Mouse (Mus musculus) embryonic facial prominence, embryonic 11.5 days (tissue): ENCODE measurements at regions not wholly inside any gene's neighbourhood (a gene's known extent, or its start where the extent isn't known, plus 50 kb on each side); places are given as distances from the start of the nearest gene placed in this dataset.

ENCODE experiments used
- ATAC-seq: fragments of 200-750 bp; cut with Nextera tagmentation; replicated peaks from 2 replicates; pipeline ENCODE4 v1.8.0; 2017; ENCODE audit warnings: low read depth; ENCODE audit not compliant: insufficient number of reproducible peaks, low FRiP score, low TSS enrichment
- DNase-seq: peaks from one replicate; pipeline ENCODE4 v3.0.0-alpha.2; 2015; ENCODE audit warnings: low spot score
- H3K27ac ChIP-seq: fragments of 300-500 bp; sonication (generic); replicated peaks from 2 replicates; pipeline ENCODE4 v1.5.1; 2014; ENCODE audit warnings: mild to moderate bottlenecking, low read depth, low read length, control low read depth
- H3K27me3 ChIP-seq: fragments of 300-500 bp; sonication (generic); 2 replicates; pipeline ENCODE4 v1.6.1; 2014; ENCODE audit warnings: mild to moderate bottlenecking, low read length, moderate library complexity, mixed read lengths; ENCODE audit not compliant: control insufficient read depth, insufficient read depth
- H3K36me3 ChIP-seq: fragments of 300-500 bp; sonication (generic); replicated peaks from 2 replicates; pipeline ENCODE4 v1.6.1; 2014; ENCODE audit warnings: low read depth, mild to moderate bottlenecking, low read length, moderate library complexity, mixed read lengths; ENCODE audit not compliant: control insufficient read depth, insufficient read depth
- H3K4me1 ChIP-seq: fragments of 300-500 bp; sonication (generic); 2 replicates; pipeline ENCODE4 v1.6.1; 2014; ENCODE audit warnings: low read length, mixed read lengths; ENCODE audit not compliant: control insufficient read depth, insufficient read depth
- H3K4me2 ChIP-seq: fragments of 300-500 bp; sonication (generic); 2 replicates; pipeline ENCODE4 v1.6.1; 2014; ENCODE audit warnings: low read depth, mild to moderate bottlenecking, control low read depth, low read length, moderate library complexity
- H3K4me3 ChIP-seq: fragments of 300-500 bp; sonication (generic); 2 replicates; pipeline ENCODE4 v1.5.1; 2014; ENCODE audit warnings: low read depth, low read length, control low read depth
- H3K9ac ChIP-seq: fragments of 300-500 bp; sonication (generic); replicated peaks from 2 replicates; pipeline ENCODE4 v1.6.1; 2014; ENCODE audit warnings: mild to moderate bottlenecking, control low read depth, low read length
- H3K9me3 ChIP-seq: fragments of 300-500 bp; sonication (generic); replicated peaks from 2 replicates; pipeline ENCODE4 v1.6.1; 2016; ENCODE audit warnings: mild to moderate bottlenecking, low read length, inconsistent platforms, mixed read lengths; ENCODE audit not compliant: control insufficient read depth
- WGBS: fragments of 180-500 bp; shearing (Covaris S2); extraction: QIAGEN DNeasy Blood & Tissue Kit; methylation state at CpG from one replicate; pipeline ENCODE4 v1.1.7; 2014; 5-methylcytosine and 5-hydroxymethylcytosine counted together

DNA sequence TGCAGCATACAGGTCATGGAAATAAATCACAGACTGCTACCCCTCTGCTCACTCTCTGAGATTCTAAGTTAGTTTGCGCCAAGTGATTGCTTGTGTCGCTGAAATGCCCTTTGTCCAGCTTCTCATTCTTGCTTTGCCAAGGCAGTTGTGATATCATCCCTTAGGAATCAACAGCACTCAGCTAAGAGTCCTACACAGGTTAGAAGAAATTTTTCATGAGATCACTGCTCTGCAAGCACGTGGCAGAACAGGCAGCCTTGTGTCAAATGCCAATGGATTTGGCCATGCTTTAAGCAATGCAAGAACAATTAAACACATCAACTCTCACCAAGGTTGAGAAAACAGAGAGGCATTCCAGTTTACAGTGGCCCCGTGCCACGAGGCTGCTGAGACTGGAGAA lies 1829.0 kb upstream of the 5930422O12Rik start:
- Histone ChIP-seq H3K4me2 (no peak overlapping the region), H3K9me3 (no peaks in the 10 kb centered on the region), H3K4me1 (no peaks in the 10 kb centered on the region), H3K27me3 (no peaks in the 10 kb centered on the region), H3K4me3 (no peak overlapping the region), H3K27ac (no peak overlapping the region), H3K36me3 (no peaks in the 10 kb centered on the region), H3K9ac (no peak overlapping the region)
- ATAC-seq (no peak), DNase-seq (no peak)
- WGBS: 85% methylated on average over 5 of the region's 5 CpGs

DNA sequence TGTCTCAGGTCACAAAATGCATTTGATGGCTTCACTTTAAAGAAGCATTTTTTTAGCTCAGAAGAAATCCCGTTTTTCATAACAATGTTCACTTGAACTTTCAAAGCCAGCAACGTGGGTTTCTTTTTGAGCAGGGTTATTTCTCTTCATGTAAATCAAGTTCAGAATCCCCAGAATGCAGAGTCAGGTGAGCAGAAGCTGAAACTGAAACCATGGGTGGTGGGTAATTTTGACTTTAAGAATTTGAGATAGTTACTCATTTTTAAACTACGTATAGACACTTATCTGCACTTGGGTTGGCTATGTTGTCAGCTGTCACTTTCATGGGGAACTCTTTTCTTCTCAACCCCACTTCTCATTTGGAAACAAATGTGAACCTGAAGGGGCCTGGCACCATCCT lies 1827.5 kb upstream of the 5930422O12Rik start:
- DNase-seq: no peak
- Histone ChIP-seq H3K4me2 (no peak overlapping the region), H3K4me3 (no peak overlapping the region), H3K4me1 (no peaks in the 10 kb centered on the region), H3K36me3 (no peaks in the 10 kb centered on the region), H3K9ac (no peak overlapping the region), H3K9me3 (no peaks in the 10 kb centered on the region), H3K27me3 (no peaks in the 10 kb centered on the region), H3K27ac (no peak overlapping the region)
- ATAC-seq: no peak
- WGBS: 85% methylated on average over 3 of the region's 3 CpGs

DNA sequence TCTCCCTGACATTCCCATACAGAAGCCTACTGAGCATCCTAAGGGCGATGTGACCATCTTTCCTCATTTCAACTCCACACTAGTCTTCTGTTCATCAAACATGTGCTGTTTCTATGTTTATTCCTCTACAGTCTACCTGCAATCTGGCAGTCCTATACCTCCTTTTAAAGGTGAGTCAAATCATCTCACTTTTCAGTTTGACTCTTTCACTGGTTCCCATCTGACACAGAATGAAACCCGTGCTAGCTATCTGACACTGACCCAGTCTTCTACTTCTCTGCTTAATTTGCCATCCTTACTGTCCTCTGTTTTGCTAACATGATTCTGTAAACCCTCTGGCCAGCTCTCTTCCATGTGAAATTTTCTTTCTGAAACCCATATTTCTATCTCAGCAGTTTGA lies 1812.0 kb upstream of the 5930422O12Rik start:
- H3K4me3 ChIP-seq: no peak overlapping the region
- no peak overlapping the region for H3K27ac ChIP-seq
- 88% methylated on average over 2 of the region's 2 CpGs for WGBS
- no peaks in the 10 kb centered on the region for H3K36me3 ChIP-seq
- no peak overlapping the region for H3K9ac ChIP-seq
- no peaks in the 10 kb centered on the region for H3K27me3 ChIP-seq
- no peaks in the 10 kb centered on the region for H3K9me3 ChIP-seq
- H3K4me1 ChIP-seq: no peaks in the 10 kb centered on the region
- no peak for DNase-seq
- no peak overlapping the region for H3K4me2 ChIP-seq
- no peak for ATAC-seq

DNA sequence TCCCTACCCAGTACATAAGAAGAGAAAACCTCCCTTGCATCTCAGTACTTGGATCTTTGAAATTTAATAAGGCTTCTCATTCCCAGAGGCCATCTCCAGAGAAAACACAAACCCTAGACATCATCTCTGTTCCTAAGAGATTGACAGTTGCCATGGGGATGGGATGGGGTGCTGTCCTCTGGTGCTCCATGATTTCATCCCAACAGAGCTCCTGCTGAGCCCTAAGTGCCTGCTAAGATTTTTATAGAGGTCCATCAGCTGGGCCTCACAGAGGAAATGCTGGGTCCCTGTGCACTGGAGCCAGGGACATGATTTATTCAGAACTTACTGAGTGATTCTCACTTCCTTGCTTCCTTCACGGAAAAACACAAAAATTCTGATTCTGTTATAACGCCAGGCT lies 1800.8 kb upstream of the 5930422O12Rik start:
- no peak for ATAC-seq
- WGBS: 82% methylated on average over 2 of the region's 2 CpGs
- H3K27me3 ChIP-seq: no peaks in the 10 kb centered on the region

DNA sequence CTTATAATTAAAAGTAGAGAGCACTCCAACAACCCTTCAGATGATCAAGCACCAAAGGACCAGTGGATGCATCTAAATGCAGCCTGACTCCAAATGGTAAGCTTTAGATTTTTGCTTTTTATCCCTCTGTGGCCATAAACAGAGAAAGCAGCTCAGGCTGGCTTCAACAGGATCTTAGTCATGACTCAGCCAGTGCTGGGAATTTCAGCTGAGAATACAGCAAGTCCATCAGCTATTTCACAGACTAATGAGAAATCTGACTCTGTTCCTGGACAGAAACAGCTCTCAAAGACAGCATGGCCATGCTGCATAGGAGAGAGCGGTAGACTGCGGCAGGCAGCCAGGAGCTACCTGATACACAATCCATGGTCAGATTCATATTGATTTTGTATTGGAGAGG lies 1800.4 kb upstream of the 5930422O12Rik start:
- H3K27me3 ChIP-seq: no peaks in the 10 kb centered on the region
- H3K27ac ChIP-seq: no peak overlapping the region
- no peaks in the 10 kb centered on the region for H3K4me1 ChIP-seq
- peak; percentile 13 for DNase-seq
- 95% methylated on average over 2 of the region's 2 CpGs for WGBS
- no peaks in the 10 kb centered on the region for H3K36me3 ChIP-seq
- H3K9ac ChIP-seq: no peak overlapping the region
- no peak for ATAC-seq
- no peak overlapping the region for H3K4me3 ChIP-seq
- H3K9me3 ChIP-seq: no peaks in the 10 kb centered on the region
- no peak overlapping the region for H3K4me2 ChIP-seq

More for the DNA sequence above, 1800.8 kb upstream of the 5930422O12Rik start:
- Histone ChIP-seq H3K27ac (no peak overlapping the region), H3K4me2 (no peak overlapping the region), H3K9me3 (no peaks in the 10 kb centered on the region), H3K4me1 (no peaks in the 10 kb centered on the region), H3K4me3 (no peak overlapping the region), H3K36me3 (no peaks in the 10 kb centered on the region), H3K9ac (no peak overlapping the region)
- no peak for DNase-seq

DNA sequence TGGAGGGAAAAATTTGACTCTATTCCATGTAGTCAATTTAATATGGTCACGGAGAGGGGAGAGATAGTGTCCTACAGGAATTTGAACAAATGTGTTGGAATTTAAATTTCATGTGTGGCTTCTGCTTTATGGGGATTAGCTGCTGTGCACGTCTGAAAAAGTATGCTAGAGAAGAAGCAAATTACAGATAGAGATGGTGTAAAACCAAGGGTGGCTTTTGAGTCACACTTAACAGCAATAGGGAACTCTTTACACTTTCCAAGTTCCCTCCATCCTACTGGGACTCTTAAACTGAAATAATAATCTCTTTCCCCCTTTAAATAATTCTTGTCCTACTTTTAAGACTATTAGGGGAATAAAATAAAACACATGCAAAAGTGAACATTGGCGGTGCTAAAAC lies 1790.1 kb upstream of the 5930422O12Rik start:
- Histone ChIP-seq H3K27ac (no peak overlapping the region), H3K36me3 (no peaks in the 10 kb centered on the region), H3K4me1 (no peaks in the 10 kb centered on the region), H3K4me3 (no peak overlapping the region), H3K27me3 (no peaks in the 10 kb centered on the region), H3K4me2 (no peak overlapping the region), H3K9ac (no peak overlapping the region), H3K9me3 (no peaks in the 10 kb centered on the region)
- DNase-seq: no peak
- 82% methylated on average over 3 of the region's 3 CpGs for WGBS
- no peak for ATAC-seq

DNA sequence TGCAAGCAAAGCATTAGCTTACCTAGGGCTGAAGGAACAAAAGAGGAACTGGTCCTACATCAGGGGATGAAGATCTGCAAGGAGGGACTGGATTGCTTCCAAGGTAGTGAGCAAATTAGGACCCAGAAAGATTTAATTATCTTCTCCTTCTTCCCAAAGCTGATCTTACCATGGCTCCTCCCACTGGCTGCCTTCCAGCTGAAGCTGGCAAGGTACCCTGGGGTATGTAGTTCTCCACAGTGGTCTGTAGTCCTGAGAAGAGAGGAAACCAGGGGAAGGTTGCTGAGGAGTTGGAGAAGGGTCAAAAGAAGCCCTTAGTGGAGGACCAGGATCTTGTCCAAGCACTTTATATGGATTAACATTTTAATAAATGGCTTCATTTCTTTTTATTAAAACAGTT lies 1764.8 kb upstream of the 5930422O12Rik start:
- Histone ChIP-seq H3K9ac (no peak overlapping the region), H3K27me3 (no peaks in the 10 kb centered on the region), H3K4me3 (no peak overlapping the region), H3K4me2 (no peak overlapping the region), H3K4me1 (no peaks in the 10 kb centered on the region), H3K27ac (no peak overlapping the region), H3K9me3 (no peaks in the 10 kb centered on the region), H3K36me3 (no peaks in the 10 kb centered on the region)
- ATAC-seq: no peak
- DNase-seq: no peak

DNA sequence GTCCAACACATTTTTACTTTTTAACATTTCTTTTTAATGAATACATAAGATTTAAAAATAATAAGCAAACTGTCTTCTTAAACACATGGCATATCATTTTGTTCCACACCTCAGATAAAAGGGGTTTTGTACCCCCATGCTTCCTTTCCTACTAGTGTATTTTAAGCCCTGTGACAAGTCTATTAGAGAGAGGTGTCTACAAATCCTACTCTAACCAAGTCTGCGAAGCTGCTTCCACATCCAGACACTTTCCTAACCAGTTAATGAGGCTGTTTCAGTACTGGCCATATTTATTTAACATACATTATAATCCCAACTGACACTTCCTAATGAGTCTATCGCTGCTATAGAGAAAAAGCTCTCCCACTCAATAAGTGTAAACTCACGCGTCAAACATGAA lies 1763.0 kb upstream of the 5930422O12Rik start:
- H3K9me3 ChIP-seq: no peaks in the 10 kb centered on the region
- 85% methylated on average over 4 of the region's 4 CpGs for WGBS
- H3K4me1 ChIP-seq: no peaks in the 10 kb centered on the region
- H3K36me3 ChIP-seq: no peaks in the 10 kb centered on the region
- H3K4me3 ChIP-seq: no peak overlapping the region
- no peaks in the 10 kb centered on the region for H3K27me3 ChIP-seq
- no peak overlapping the region for H3K27ac ChIP-seq
- H3K4me2 ChIP-seq: no peak overlapping the region
- no peak overlapping the region for H3K9ac ChIP-seq
- ATAC-seq: no peak
- DNase-seq: no peak

DNA sequence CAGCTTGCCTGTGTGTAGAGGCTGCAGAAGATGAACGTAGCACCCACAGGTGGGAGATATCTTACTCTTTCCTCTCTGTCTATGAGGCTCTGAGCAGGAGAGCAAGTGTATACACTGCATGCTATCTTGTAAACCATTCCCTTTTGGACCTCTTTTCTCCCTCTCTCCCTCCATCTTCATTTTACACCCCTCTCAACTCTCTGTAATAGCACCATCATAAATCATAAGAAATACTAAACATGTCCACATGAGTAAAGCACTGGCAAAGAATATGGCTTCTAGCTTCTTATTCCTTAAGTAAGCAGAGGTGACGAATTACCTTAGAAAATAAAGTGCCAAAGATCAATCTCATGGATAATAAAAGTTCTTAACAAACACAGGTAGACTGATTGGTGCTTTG lies 1724.3 kb upstream of the 5930422O12Rik start:
- H3K4me1 ChIP-seq: no peaks in the 10 kb centered on the region
- H3K27ac ChIP-seq: no peak overlapping the region
- 87% methylated on average over 2 of the region's 2 CpGs for WGBS
- no peak for DNase-seq
- H3K9ac ChIP-seq: no peak overlapping the region
- no peak overlapping the region for H3K4me2 ChIP-seq
- H3K4me3 ChIP-seq: no peak overlapping the region
- ATAC-seq: no peak
- no peaks in the 10 kb centered on the region for H3K27me3 ChIP-seq
- no peaks in the 10 kb centered on the region for H3K36me3 ChIP-seq
- no peaks in the 10 kb centered on the region for H3K9me3 ChIP-seq
